Mouse (Mus musculus): ENCODE measurements at regions not wholly inside any gene's neighbourhood (a gene's known extent, or its start where the extent isn't known, plus 50 kb on each side); places are given as distances from the start of the nearest gene placed in this dataset.

GRCm38 (mm10) chr11:38191437-38191836 lies 955.7 kb upstream of the Tenm2 start:
- TF ChIP-seq E2F4 (IDR thresholded peaks at IDR 0.05; ENCODE audit: insufficient read depth) (no peak), POLR2A (IDR thresholded peaks at IDR 0.05; ENCODE audit: insufficient read length, low read depth) (no peak)
- Histone ChIP-seq H3K27me3 (ENCODE audit: control insufficient read depth, insufficient read depth, insufficient read length) (no peaks in the 10 kb centered on the region), H3K36me3 (ENCODE audit: control insufficient read depth, insufficient read depth) (no peaks in the 10 kb centered on the region), H3K79me2 (ENCODE audit: control insufficient read depth, insufficient read depth) (no peaks in the 10 kb centered on the region), H3K4me2 (ENCODE audit: low read depth) (no peak overlapping the region), H3K4me3 (no peak overlapping the region), H3ac (ENCODE audit: control insufficient read depth, insufficient read length) (no peak overlapping the region)

GRCm38 (mm10) chr11:38170721-38171120 lies 935.0 kb upstream of the Tenm2 start:
- H3ac ChIP-seq (ENCODE audit: control insufficient read depth, insufficient read length), result no peak overlapping the region
- no peak for TF ChIP-seq CEBPB (IDR thresholded peaks at IDR 0.05; ENCODE audit: insufficient read depth, poor library complexity, severe bottlenecking)
- no peak for TF ChIP-seq MAX (IDR thresholded peaks at IDR 0.05; ENCODE audit: low read depth)
- no peak for TF ChIP-seq REST (IDR thresholded peaks at IDR 0.05; ENCODE audit: insufficient read depth, insufficient read length)
- H3K27me3 ChIP-seq (ENCODE audit: control insufficient read depth, insufficient read depth, insufficient read length), result no peaks in the 10 kb centered on the region
- no peaks in the 10 kb centered on the region for H3K79me2 ChIP-seq (ENCODE audit: control insufficient read depth, insufficient read depth)
- H3K4me3 ChIP-seq, result no peak overlapping the region
- H3K36me3 ChIP-seq (ENCODE audit: control insufficient read depth, insufficient read depth), result no peaks in the 10 kb centered on the region
- no peak overlapping the region for H3K4me2 ChIP-seq (ENCODE audit: low read depth)

DNA sequence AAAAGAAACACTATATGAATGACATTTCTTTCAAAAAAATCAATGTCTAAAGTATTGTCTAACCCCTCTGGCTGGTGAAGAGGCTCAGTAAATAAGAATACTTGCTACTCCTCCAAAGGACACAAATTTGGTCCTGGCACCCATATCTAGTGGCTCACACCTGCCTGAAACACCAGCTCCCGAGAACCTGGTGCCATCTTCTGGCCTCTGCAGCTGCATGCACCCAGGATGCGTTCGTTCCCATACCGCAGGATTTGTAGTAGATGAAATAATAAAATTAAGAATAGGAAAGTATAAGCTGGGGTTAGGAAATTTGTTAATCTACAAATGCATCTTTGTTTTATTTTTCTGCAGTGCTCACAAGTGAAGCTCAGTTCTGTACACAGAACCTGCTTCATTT lies 922.5 kb upstream of the Tenm2 start:
- H3K4me3 ChIP-seq, result no peak overlapping the region
- no peak overlapping the region for H3ac ChIP-seq (ENCODE audit: control insufficient read depth, insufficient read length)
- TF ChIP-seq MAX (IDR thresholded peaks at IDR 0.05; ENCODE audit: low read depth), result no peak
- TF ChIP-seq REST (IDR thresholded peaks at IDR 0.05; ENCODE audit: insufficient read depth, insufficient read length), result no peak
- TF ChIP-seq USF1 (IDR thresholded peaks at IDR 0.05; ENCODE audit: low read depth), result no peak
- TF ChIP-seq CEBPB (IDR thresholded peaks at IDR 0.05; ENCODE audit: insufficient read depth, poor library complexity, severe bottlenecking), result no peak
- no peak for TF ChIP-seq SRF (IDR thresholded peaks at IDR 0.05; ENCODE audit: control insufficient read depth, insufficient read length, low read depth)
- TF ChIP-seq POLR2A (IDR thresholded peaks at IDR 0.05; ENCODE audit: insufficient read length, low read depth), result no peak
- TF ChIP-seq E2F4 (IDR thresholded peaks at IDR 0.05; ENCODE audit: insufficient read depth), result no peak
- no peak for TF ChIP-seq TCF3 (IDR thresholded peaks at IDR 0.05; ENCODE audit: insufficient read length, low read depth)
- no peak for TF ChIP-seq TCF12 (IDR thresholded peaks at IDR 0.05; ENCODE audit: insufficient read depth, poor library complexity, severe bottlenecking)
- no peaks in the 10 kb centered on the region for H3K36me3 ChIP-seq (ENCODE audit: control insufficient read depth, insufficient read depth)
- no peak overlapping the region for H3K4me2 ChIP-seq (ENCODE audit: low read depth)
- no peaks in the 10 kb centered on the region for H3K79me2 ChIP-seq (ENCODE audit: control insufficient read depth, insufficient read depth)
- no peaks in the 10 kb centered on the region for H3K27me3 ChIP-seq (ENCODE audit: control insufficient read depth, insufficient read depth, insufficient read length)

DNA sequence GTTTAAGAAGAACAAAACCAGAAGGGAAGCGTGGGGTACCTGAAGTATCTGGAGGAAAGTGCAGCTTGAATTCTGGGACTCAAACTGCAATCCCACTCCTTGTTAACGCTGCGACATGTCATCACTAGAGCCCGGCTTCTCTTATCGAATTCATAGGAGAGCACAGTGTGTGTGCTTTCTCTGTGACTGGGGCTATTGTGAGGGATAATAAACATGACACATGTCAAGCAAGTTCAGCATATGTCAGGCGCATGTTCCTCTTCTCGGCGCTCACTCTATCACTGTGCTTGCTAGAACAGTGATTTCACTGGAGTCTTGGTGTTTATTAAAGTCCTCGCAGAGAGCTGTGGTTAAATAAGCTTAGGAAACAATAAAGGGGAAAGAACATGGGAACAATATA lies 921.2 kb upstream of the Tenm2 start:
- H3K79me2 ChIP-seq (ENCODE audit: control insufficient read depth, insufficient read depth), result no peaks in the 10 kb centered on the region
- no peak overlapping the region for H3K4me3 ChIP-seq
- H3K27me3 ChIP-seq (ENCODE audit: control insufficient read depth, insufficient read depth, insufficient read length), result no peaks in the 10 kb centered on the region
- H3K4me2 ChIP-seq (ENCODE audit: low read depth), result no peak overlapping the region
- H3ac ChIP-seq (ENCODE audit: control insufficient read depth, insufficient read length), result no peak overlapping the region
- no peak for TF ChIP-seq POLR2A (IDR thresholded peaks at IDR 0.05; ENCODE audit: insufficient read length, low read depth)
- TF ChIP-seq E2F4 (IDR thresholded peaks at IDR 0.05; ENCODE audit: insufficient read depth), result no peak
- no peak for TF ChIP-seq SRF (IDR thresholded peaks at IDR 0.05; ENCODE audit: control insufficient read depth, insufficient read length, low read depth)
- H3K36me3 ChIP-seq (ENCODE audit: control insufficient read depth, insufficient read depth), result no peaks in the 10 kb centered on the region

DNA sequence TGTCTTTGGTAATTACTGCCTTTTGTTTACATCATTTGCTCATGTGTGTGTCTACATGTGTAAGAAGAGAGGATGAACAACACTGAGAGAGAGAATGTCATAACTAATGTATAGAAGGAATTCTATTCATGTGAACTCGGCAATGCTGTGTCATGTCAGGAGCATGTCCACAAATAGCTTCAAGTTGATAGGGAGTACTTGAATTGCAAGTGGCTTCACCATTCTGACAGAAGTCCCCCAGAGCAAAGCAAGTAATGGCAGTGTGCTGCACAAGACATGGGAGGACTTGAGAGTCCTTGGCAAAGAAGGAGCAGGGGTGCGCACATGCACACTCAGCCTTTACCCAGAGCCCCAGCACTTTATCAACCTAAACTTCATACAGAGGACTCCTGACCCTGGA lies 919.9 kb upstream of the Tenm2 start:
- Histone ChIP-seq H3K36me3 (ENCODE audit: control insufficient read depth, insufficient read depth) (no peaks in the 10 kb centered on the region), H3K4me2 (ENCODE audit: low read depth) (no peak overlapping the region), H3ac (ENCODE audit: control insufficient read depth, insufficient read length) (no peak overlapping the region), H3K79me2 (ENCODE audit: control insufficient read depth, insufficient read depth) (no peaks in the 10 kb centered on the region), H3K27me3 (ENCODE audit: control insufficient read depth, insufficient read depth, insufficient read length) (no peaks in the 10 kb centered on the region), H3K4me3 (no peak overlapping the region)
- no peak for TF ChIP-seq TCF12 (IDR thresholded peaks at IDR 0.05; ENCODE audit: insufficient read depth, poor library complexity, severe bottlenecking)

- TF ChIP-seq MAX (IDR thresholded peaks at IDR 0.05; ENCODE audit: low read depth) (no peak), TCF12 (IDR thresholded peaks at IDR 0.05; ENCODE audit: insufficient read depth, poor library complexity, severe bottlenecking) (no peak), SRF (IDR thresholded peaks at IDR 0.05; ENCODE audit: control insufficient read depth, insufficient read length, low read depth) (no peak), CEBPB (IDR thresholded peaks at IDR 0.05; ENCODE audit: insufficient read depth, poor library complexity, severe bottlenecking) (no peak), MYOD1 (IDR thresholded peaks at IDR 0.05; ENCODE audit: control insufficient read depth in 1 of 3, insufficient read length in 2 of 3, low read depth in 2 of 3) (no peak), POLR2A (IDR thresholded peaks at IDR 0.05; ENCODE audit: insufficient read length, low read depth) (no peak), USF1 (IDR thresholded peaks at IDR 0.05; ENCODE audit: low read depth) (no peak), POLR2AphosphoS2 (IDR thresholded peaks at IDR 0.05; ENCODE audit: insufficient read length, low read depth) (no peak), REST (IDR thresholded peaks at IDR 0.05; ENCODE audit: insufficient read depth, insufficient read length) (no peak), E2F4 (IDR thresholded peaks at IDR 0.05; ENCODE audit: insufficient read depth) (no peak), TCF3 (IDR thresholded peaks at IDR 0.05; ENCODE audit: insufficient read length, low read depth) (no peak), MYOG (IDR thresholded peaks at IDR 0.05; ENCODE audit: control insufficient read depth in 1 of 3, insufficient read depth in 1 of 3, insufficient read length in 2 of 3, low read depth in 2 of 3) (no peak)
- no peaks in the 10 kb centered on the region for H3K36me3 ChIP-seq (ENCODE audit: control insufficient read depth, insufficient read depth)
- no peaks in the 10 kb centered on the region for H3K27me3 ChIP-seq (ENCODE audit: control insufficient read depth, insufficient read depth, insufficient read length)
- no peak overlapping the region for H3K4me2 ChIP-seq (ENCODE audit: low read depth)
- no peak overlapping the region for H3K4me3 ChIP-seq
- H3ac ChIP-seq (ENCODE audit: control insufficient read depth, insufficient read length), result no peak overlapping the region
- no peaks in the 10 kb centered on the region for H3K79me2 ChIP-seq (ENCODE audit: control insufficient read depth, insufficient read depth)
Measured at GRCm38 (mm10) chr11:38143436-38143835, 907.7 kb upstream of the Tenm2 start.
